Mouse (Mus musculus) stomach, embryonic 16.5 days (tissue): Measurements from ENCODE around the gene Tnrc18. TPM values are rescaled to one million over a fixed set of nuclear protein-coding genes. Genes with fewer than 3 reads are reported as not detected.

Source experiments
- ATAC-seq: fragments of 200-750 bp; cut with Nextera tagmentation; 2 replicates; pipeline ENCODE4 v1.8.0; 2017; ENCODE audit warnings: moderate number of reproducible peaks, moderate TSS enrichment; ENCODE audit not compliant: insufficient read depth, low FRiP score
- H3K27ac ChIP-seq: fragments of 300-500 bp; sonication (generic); 2 replicates; pipeline ENCODE4 v1.5.1; 2014; ENCODE audit warnings: low read length
- H3K27me3 ChIP-seq: fragments of 300-500 bp; sonication (generic); 2 replicates; pipeline ENCODE4 v1.6.1; 2014; ENCODE audit warnings: low read length, control low read depth, mixed read lengths; ENCODE audit not compliant: control insufficient read depth, insufficient read depth
- H3K36me3 ChIP-seq: fragments of 300-500 bp; sonication (generic); 2 replicates; pipeline ENCODE4 v1.6.1; 2014; ENCODE audit warnings: low read length; ENCODE audit not compliant: control insufficient read depth, insufficient read depth
- H3K4me1 ChIP-seq: fragments of 300-500 bp; sonication (generic); 2 replicates; pipeline ENCODE4 v1.6.1; 2014; ENCODE audit warnings: low read length, control low read depth, mixed read lengths; ENCODE audit not compliant: control insufficient read depth, insufficient read depth
- H3K4me2 ChIP-seq: fragments of 300-500 bp; sonication (generic); 2 replicates; pipeline ENCODE4 v1.6.1; 2014; ENCODE audit warnings: low read depth, low read length, mixed read lengths
- H3K4me3 ChIP-seq: fragments of 300-500 bp; sonication (generic); replicated peaks from 2 replicates; pipeline ENCODE4 v1.5.1; 2014; ENCODE audit warnings: mild to moderate bottlenecking, low read length
- H3K9ac ChIP-seq: fragments of 300-500 bp; sonication (generic); 2 replicates; pipeline ENCODE4 v1.6.1; 2014; ENCODE audit warnings: low read length
- H3K9me3 ChIP-seq: fragments of 300-500 bp; sonication (generic); replicated peaks from 2 replicates; pipeline ENCODE4 v1.6.1; 2016; ENCODE audit warnings: low read length, control low read depth; ENCODE audit not compliant: control insufficient read depth
- WGBS: fragments of 180-500 bp; shearing (Covaris S2); extraction: QIAGEN DNeasy Blood & Tissue Kit; methylation state at CpG from one replicate; pipeline ENCODE4 v1.1.7; 2014; 5-methylcytosine and 5-hydroxymethylcytosine counted together
- polyA plus RNA-seq: library from polyadenylated mRNA; unstranded; fragments of >200 nt; fragmentation: Nextera tagmentation; extraction: Ambion mirVana; gene quantifications from 2 replicates; pipeline ENCODE4 v1.2.1, GENCODE M21; 2015

Tnrc18 gene
- polyA plus RNA-seq, 1 experiment from 2014 or later, result 16.9 TPM

- H3K4me2 ChIP-seq, result no peak overlapping the region
- H3K27ac ChIP-seq, result no peak overlapping the region
- no peak for ATAC-seq
- H3K36me3 ChIP-seq, result peaks cover 20% of the 10 kb centered on the region
- H3K9ac ChIP-seq, result no peak overlapping the region
- no peak overlapping the region for H3K4me3 ChIP-seq
- H3K4me1 ChIP-seq, result peaks cover 22% of the 10 kb centered on the region
- 90% methylated on average over 4 of the region's 4 CpGs for WGBS
- no peaks in the 10 kb centered on the region for H3K27me3 ChIP-seq
- no peaks in the 10 kb centered on the region for H3K9me3 ChIP-seq
Observed at GRCm38 (mm10) chr5:142792594-142792993, 24.9 kb downstream of the Tnrc18 start.

- 95% methylated on average over 21 of the region's 23 CpGs for WGBS
- H3K4me1 ChIP-seq, result 0 out of 2 replicates have a peak, but pooled peaks cover 5% of the 10 kb centered on the region
- H3K27ac ChIP-seq, result no peak overlapping the region
- no peaks in the 10 kb centered on the region for H3K9me3 ChIP-seq
- H3K4me2 ChIP-seq, result no peak overlapping the region
- H3K27me3 ChIP-seq, result no peaks in the 10 kb centered on the region
- no peak overlapping the region for H3K4me3 ChIP-seq
- ATAC-seq, result no peak
- H3K9ac ChIP-seq, result no peak overlapping the region
- peaks cover 31% of the 10 kb centered on the region for H3K36me3 ChIP-seq
Observed at GRCm38 (mm10) chr5:142788279-142788678, 29.2 kb downstream of the Tnrc18 start.

GRCm38 (mm10) chr5:142787304-142787905 lies 30.1 kb downstream of the Tnrc18 start:
- Histone ChIP-seq H3K27ac (no peak overlapping the region), H3K27me3 (no peaks in the 10 kb centered on the region), H3K4me2 (no peak overlapping the region), H3K4me3 (no peak overlapping the region), H3K36me3 (peaks cover 31% of the 10 kb centered on the region), H3K9ac (no peak overlapping the region), H3K4me1 (peaks cover 10% of the 10 kb centered on the region), H3K9me3 (no peaks in the 10 kb centered on the region)
- 85% methylated on average over 37 of the region's 37 CpGs for whole genome bisulfite sequencing
- ATAC-seq, result no peak

- ATAC-seq, result no peak
- 82% methylated on average over 5 of the region's 5 CpGs for WGBS
- Histone ChIP-seq H3K9ac (no peak overlapping the region), H3K36me3 (peaks cover 31% of the 10 kb centered on the region), H3K27ac (no peak overlapping the region), H3K4me3 (no peak overlapping the region), H3K27me3 (no peaks in the 10 kb centered on the region), H3K4me2 (no peak overlapping the region), H3K4me1 (peaks cover 14% of the 10 kb centered on the region), H3K9me3 (no peaks in the 10 kb centered on the region)
Observed at GRCm38 (mm10) chr5:142786709-142787108, 30.8 kb downstream of the Tnrc18 start.

- Histone ChIP-seq H3K9ac (no peak overlapping the region), H3K27me3 (no peaks in the 10 kb centered on the region), H3K27ac (no peak overlapping the region), H3K4me1 (peaks cover 17% of the 10 kb centered on the region), H3K4me2 (no peak overlapping the region), H3K9me3 (no peaks in the 10 kb centered on the region), H3K36me3 (peaks cover 31% of the 10 kb centered on the region), H3K4me3 (no peak overlapping the region)
- ATAC-seq, result no peak
- 73% methylated on average over 3 of the region's 3 CpGs for WGBS
Observed at GRCm38 (mm10) chr5:142786215-142786614, 31.2 kb downstream of the Tnrc18 start.

- H3K27me3 ChIP-seq, result no peaks in the 10 kb centered on the region
- peaks cover 26% of the 10 kb centered on the region for H3K4me1 ChIP-seq
- H3K4me3 ChIP-seq, result no peak overlapping the region
- H3K36me3 ChIP-seq, result peaks cover 16% of the 10 kb centered on the region
- H3K27ac ChIP-seq, result peak overlapping the region; percentile 25
- 27% methylated on average over 7 of the region's 7 CpGs for WGBS
- no peak overlapping the region for H3K9ac ChIP-seq
- ATAC-seq, result peak; percentile 45; the same call in 1 of the 2 replicates
- no peaks in the 10 kb centered on the region for H3K9me3 ChIP-seq
- no peak overlapping the region for H3K4me2 ChIP-seq
Observed at GRCm38 (mm10) chr5:142783142-142783540, 34.3 kb downstream of the Tnrc18 start.

- Histone ChIP-seq H3K4me2 (no peak overlapping the region), H3K36me3 (peaks cover 11% of the 10 kb centered on the region), H3K9me3 (no peaks in the 10 kb centered on the region), H3K27me3 (no peaks in the 10 kb centered on the region), H3K27ac (peak overlapping the region; percentile 25), H3K4me3 (no peak overlapping the region), H3K9ac (no peak overlapping the region), H3K4me1 (peaks cover 26% of the 10 kb centered on the region)
- ATAC-seq, result peak; percentile 80
- WGBS, result 51% methylated on average over 8 of the region's 8 CpGs
Observed at GRCm38 (mm10) chr5:142782459-142783141, 34.9 kb downstream of the Tnrc18 start.

- Histone ChIP-seq H3K4me1 (peaks cover 26% of the 10 kb centered on the region), H3K9me3 (no peaks in the 10 kb centered on the region), H3K4me2 (no peak overlapping the region), H3K27ac (no peak overlapping the region), H3K27me3 (no peaks in the 10 kb centered on the region), H3K4me3 (no peak overlapping the region), H3K9ac (0 out of 2 replicates have a peak overlapping the region, but pooled peaks have one; percentile 16), H3K36me3 (0 out of 2 replicates have a peak, but pooled peaks cover 5% of the 10 kb centered on the region)
- no peak for ATAC-seq
- WGBS, result 80% methylated on average over 5 of the region's 5 CpGs
Observed at GRCm38 (mm10) chr5:142780579-142780978, 36.9 kb downstream of the Tnrc18 start.

- H3K4me3 ChIP-seq, result no peak overlapping the region
- H3K9ac ChIP-seq, result no peak overlapping the region
- H3K9me3 ChIP-seq, result no peaks in the 10 kb centered on the region
- 0 out of 2 replicates have a peak, but pooled peaks cover 10% of the 10 kb centered on the region for H3K36me3 ChIP-seq
- no peak overlapping the region for H3K27ac ChIP-seq
- ATAC-seq, result no peak
- 67% methylated on average over 6 of the region's 6 CpGs for WGBS
- H3K4me1 ChIP-seq, result peaks cover 23% of the 10 kb centered on the region
- no peaks in the 10 kb centered on the region for H3K27me3 ChIP-seq
- H3K4me2 ChIP-seq, result no peak overlapping the region
Observed at GRCm38 (mm10) chr5:142778871-142779270, 38.6 kb downstream of the Tnrc18 start.
